Mouse (Mus musculus) CH12.LX (cell line): Measurements from ENCODE around the gene Ugt1a8. TPM values are rescaled to one million over a fixed set of nuclear protein-coding genes. Genes with fewer than 3 reads are reported as not detected.
A peak's percentile ranks its signal among the peaks of the same experiment; 100 is the strongest.

ENCODE experiments used
- DNase-seq: peaks from one replicate; pipeline ENCODE4 v3.0.0-alpha.2; 2013; ENCODE audit errors: extremely low read depth
- H3K27ac ChIP-seq: 2 replicates; pipeline ENCODE4 v1.5.1; 2012; ENCODE audit warnings: low read depth, mild to moderate bottlenecking, control low read depth, moderate library complexity; ENCODE audit not compliant: insufficient read depth
- H3K27me3 ChIP-seq: replicated peaks from 2 replicates; pipeline ENCODE3; 2012; ENCODE audit warnings: inconsistent platforms
- H3K36me3 ChIP-seq, 2 experiments: replicated peaks in 1 of 2; 2 replicates each; pipeline versions ENCODE3 to v1.6.1; 2012; ENCODE audit warnings: inconsistent platforms in 1 of 2, low read length in 1 of 2, mild to moderate bottlenecking in 1 of 2, mixed read lengths in 1 of 2, moderate library complexity in 1 of 2; ENCODE audit not compliant: control insufficient read depth in 1 of 2, insufficient read depth in 1 of 2
- H3K4me1 ChIP-seq, 2 experiments: 2 replicates each; pipeline ENCODE4 v1.6.1; 2012; ENCODE audit warnings: inconsistent platforms in 1 of 2, moderate library complexity in 1 of 2; ENCODE audit not compliant: insufficient read depth in 2 of 2, control insufficient read depth in 1 of 2
- H3K4me2 ChIP-seq: 2 replicates; pipeline ENCODE4 v1.6.1; 2012; ENCODE audit warnings: low read depth, mild to moderate bottlenecking, control low read depth; ENCODE audit not compliant: poor library complexity, insufficient read depth, severe bottlenecking
- H3K4me3 ChIP-seq, 3 experiments: fragments of 150-350 bp in 1 of 3; sonication (generic) in 1 of 3; replicated peaks in 1 of 3; 2 replicates each; pipeline versions ENCODE3 to v1.5.1; 2011 to 2012; ENCODE audit warnings: low read depth in 2 of 3, low read length in 2 of 3, mild to moderate bottlenecking in 2 of 3, moderate library complexity in 2 of 3, control low read depth in 1 of 3, improper control_type of control experiment in 1 of 3, inconsistent platforms in 1 of 3, mixed read lengths in 1 of 3; ENCODE audit not compliant: poor library complexity in 1 of 3
- H3K79me2 ChIP-seq: replicated peaks from 2 replicates; pipeline ENCODE4 v1.6.1; 2012; ENCODE audit warnings: mild to moderate bottlenecking, moderate library complexity; ENCODE audit not compliant: control insufficient read depth, poor library complexity, insufficient read depth, severe bottlenecking; ENCODE audit errors: extremely low read depth
- H3K9ac ChIP-seq: 2 replicates; pipeline ENCODE4 v1.6.1; 2012; ENCODE audit warnings: low read depth, mild to moderate bottlenecking, control low read depth, moderate library complexity; ENCODE audit not compliant: insufficient read depth
- H3K9me3 ChIP-seq: replicated peaks from 2 replicates; pipeline ENCODE3; 2012; ENCODE audit warnings: low read length, inconsistent platforms, mixed read lengths
- BHLHE40 ChIP-seq: IDR thresholded peaks from 2 replicates; pipeline ENCODE4 v1.6.1; 2011; ENCODE audit warnings: mild to moderate bottlenecking, low read depth, low read length, improper control_type of control experiment
- CTCF ChIP-seq, 2 experiments: IDR thresholded peaks in 1 of 2; conservative IDR thresholded peaks in 1 of 2; 2 replicates each; pipeline ENCODE4 v1.5.1; 2011 to 2012; ENCODE audit warnings: low read depth in 2 of 2, low read length in 2 of 2, improper control_type of control experiment in 1 of 2, inconsistent platforms in 1 of 2, mild to moderate bottlenecking in 1 of 2, moderate library complexity in 1 of 2
- E2F4 ChIP-seq: IDR thresholded peaks from 2 replicates; pipeline ENCODE4 v1.6.1; 2011; ENCODE audit warnings: low read depth, low read length, improper control_type of control experiment; ENCODE audit not compliant: insufficient replicate concordance
- ETS1 ChIP-seq: conservative IDR thresholded peaks from 2 replicates; pipeline ENCODE4 v1.6.1; 2012; ENCODE audit warnings: low read depth, mild to moderate bottlenecking, inconsistent platforms, low read length, improper control_type of control experiment, moderate library complexity
- HCFC1 ChIP-seq: IDR thresholded peaks from 2 replicates; pipeline ENCODE4 v1.6.1; 2012; ENCODE audit warnings: low read depth, mild to moderate bottlenecking, inconsistent platforms, low read length, improper control_type of control experiment
- IRF4 ChIP-seq: IDR thresholded peaks from 2 replicates; pipeline ENCODE4 v1.6.1; 2014; ENCODE audit warnings: low read depth, mild to moderate bottlenecking, inconsistent platforms, low read length, improper control_type of control experiment
- JUN ChIP-seq: IDR thresholded peaks from 2 replicates; pipeline ENCODE4 v1.6.1; 2011; ENCODE audit warnings: low read depth, mild to moderate bottlenecking, low read length, improper control_type of control experiment, moderate library complexity; ENCODE audit not compliant: insufficient read depth
- JUND ChIP-seq: conservative IDR thresholded peaks from 2 replicates; pipeline ENCODE4 v1.6.1; 2011; ENCODE audit warnings: low read depth, low read length, improper control_type of control experiment
- KAT2A ChIP-seq: IDR thresholded peaks from 2 replicates; pipeline ENCODE4 v1.6.1; 2012; ENCODE audit warnings: low read length, improper control_type of control experiment, inconsistent platforms; ENCODE audit not compliant: insufficient replicate concordance
- MAFK ChIP-seq: IDR thresholded peaks from 2 replicates; pipeline ENCODE4 v1.6.1; 2011; ENCODE audit warnings: low read length, improper control_type of control experiment; ENCODE audit not compliant: insufficient replicate concordance
- MAX ChIP-seq: IDR thresholded peaks from 2 replicates; pipeline ENCODE4 v1.6.1; 2011; ENCODE audit warnings: low read length, improper control_type of control experiment
- MXI1 ChIP-seq: IDR thresholded peaks from 2 replicates; pipeline ENCODE4 v1.6.1; 2011; ENCODE audit warnings: mild to moderate bottlenecking, low read depth, low read length, improper control_type of control experiment
- MYC ChIP-seq: IDR thresholded peaks from 2 replicates; pipeline ENCODE4 v1.6.1; 2011; ENCODE audit warnings: low read depth, mild to moderate bottlenecking, improper control_type of control experiment, low read length
- NELFE ChIP-seq: IDR thresholded peaks from 2 replicates; pipeline ENCODE4 v1.6.1; 2011; ENCODE audit warnings: low read depth, low read length, improper control_type of control experiment
- NRF1 ChIP-seq: IDR thresholded peaks from 2 replicates; pipeline ENCODE4 v1.6.1; 2014; ENCODE audit warnings: low read depth, mild to moderate bottlenecking, inconsistent platforms, low read length, improper control_type of control experiment, moderate library complexity
- PAX5 ChIP-seq: IDR thresholded peaks from 2 replicates; pipeline ENCODE4 v1.6.1; 2012; ENCODE audit warnings: low read length, inconsistent platforms, mixed read lengths
- RAD21 ChIP-seq: IDR thresholded peaks from 2 replicates; pipeline ENCODE4 v1.6.1; 2011; ENCODE audit warnings: low read depth, mild to moderate bottlenecking, low read length, improper control_type of control experiment, moderate library complexity
- SIN3A ChIP-seq: IDR thresholded peaks from 2 replicates; pipeline ENCODE4 v1.6.1; 2012; ENCODE audit warnings: low read length, improper control_type of control experiment, inconsistent platforms
- SMC3 ChIP-seq: IDR thresholded peaks from 2 replicates; pipeline ENCODE4 v1.6.1; 2011; ENCODE audit warnings: low read depth, low read length, improper control_type of control experiment
- TCF12 ChIP-seq: IDR thresholded peaks from 2 replicates; pipeline ENCODE4 v1.6.1; 2014; ENCODE audit warnings: low read depth, mild to moderate bottlenecking, inconsistent platforms, low read length, improper control_type of control experiment
- USF2 ChIP-seq: conservative IDR thresholded peaks from 2 replicates; pipeline ENCODE4 v1.6.1; 2011; ENCODE audit warnings: low read depth, low read length, improper control_type of control experiment
- ZC3H11A ChIP-seq: IDR thresholded peaks from 2 replicates; pipeline ENCODE4 v1.6.1; 2012; ENCODE audit warnings: low read depth, mild to moderate bottlenecking, inconsistent platforms, low read length, improper control_type of control experiment
- ZKSCAN1 ChIP-seq: IDR thresholded peaks from 2 replicates; pipeline ENCODE4 v1.6.1; 2012; ENCODE audit warnings: low read depth, inconsistent platforms, low read length, improper control_type of control experiment, borderline replicate concordance
- ZMIZ1 ChIP-seq: IDR thresholded peaks from 2 replicates; pipeline ENCODE4 v1.6.1; 2012; ENCODE audit warnings: low read depth, mild to moderate bottlenecking, inconsistent platforms, low read length, improper control_type of control experiment
- ZNF384 ChIP-seq: IDR thresholded peaks from 2 replicates; pipeline ENCODE4 v1.6.1; 2012; ENCODE audit warnings: low read depth, low read length, improper control_type of control experiment, inconsistent platforms
- dilution Hi-C: fragments of 300-500 bp; cut with MboI; formaldehyde crosslinking; loops from 2 replicates; pipeline ENCODE4 v1.14.3; 2020; ENCODE audit warnings: low sequenced_read_pairs; ENCODE audit not compliant: extremely low pct_unique_long_range_greater_than_20kb, extremely low pct_ligation_motif_present
- in situ Hi-C: fragments of 300-500 bp; cut with MboI; formaldehyde crosslinking; loops from 3 replicates; pipeline ENCODE4 v1.14.3; 2019; ENCODE audit warnings: low sequenced_read_pairs, low pct_ligation_motif_present, low pct_unique_long_range_greater_than_20kb, mixed read lengths
- polyA plus RNA-seq: library from polyadenylated mRNA; unstranded; fragments of >175 nt; gene quantifications from 2 replicates; pipeline ENCODE4 v1.2.1, GENCODE M21; 2012; ENCODE audit warnings: low read depth; ENCODE audit not compliant: insufficient read length
- total RNA-seq, 2 experiments: library from RNA; depleted of rRNA; stranded (reverse); fragments of 300-350 nt in 1 of 2; fragments of >200 nt in 1 of 2; gene quantifications; 2 replicates each; pipeline ENCODE4 v1.2.3; 2012 to 2014

Gene Ugt1a8
- total and polyA plus RNA-seq, 3 experiments, result not detected

- dilution Hi-C loops, result no loop called here
- Histone ChIP-seq H3K9me3 (peaks cover 74% of the 10 kb centered on the region), H3K27ac (no peak overlapping the region), H3K4me2 (no peak overlapping the region), H3K36me3 (no peaks in the 10 kb centered on the region), H3K4me3 (no peak overlapping the region), H3K27me3 (no peaks in the 10 kb centered on the region), H3K9ac (no peak overlapping the region), H3K79me2 (no peaks in the 10 kb centered on the region), H3K4me1 (no peaks in the 10 kb centered on the region)
- peak; percentile 7 for DNase-seq
- in situ Hi-C loops, result no loop called here
- TF ChIP-seq JUN (no peak), BHLHE40 (no peak), MYC (no peak), IRF4 (no peak), MXI1 (no peak), NELFE (no peak), MAFK (no peak), SIN3A (no peak), SMC3 (no peak), ZC3H11A (no peak), KAT2A (no peak), ZNF384 (no peak), ZMIZ1 (no peak), JUND (no peak), TCF12 (no peak), NRF1 (no peak), MAX (no peak)
These were observed 130.0 kb downstream of the Ugt1a8 start for GRCm38 (mm10) chr1:88217576-88217975.

- DNase-seq, result peak; percentile 2
- dilution Hi-C loops, result no loop called here
These were observed 130.4 kb downstream of the Ugt1a8 start for GRCm38 (mm10) chr1:88218051-88218450.

More at GRCm38 (mm10) chr1:88218051-88218450, 130.4 kb downstream of the Ugt1a8 start:
- no peaks in the 10 kb centered on the region for H3K27me3 ChIP-seq
- H3K36me3 ChIP-seq, result no peaks in the 10 kb centered on the region
- no peak overlapping the region for H3K4me3 ChIP-seq
- in situ Hi-C loops, result no loop called here
- H3K4me1 ChIP-seq, result no peaks in the 10 kb centered on the region
- no peaks in the 10 kb centered on the region for H3K79me2 ChIP-seq
- H3K27ac ChIP-seq, result no peak overlapping the region
- no peak overlapping the region for H3K4me2 ChIP-seq
- peaks cover 69% of the 10 kb centered on the region for H3K9me3 ChIP-seq
- H3K9ac ChIP-seq, result no peak overlapping the region
- TF ChIP-seq JUND (no peak), MYC (no peak), PAX5 (no peak), IRF4 (no peak), USF2 (no peak), RAD21 (no peak), E2F4 (no peak), ETS1 (no peak), MXI1 (no peak), ZMIZ1 (no peak), ZNF384 (no peak), CTCF (conservative IDR thresholded peaks at IDR 0.05 in 1 of 2, IDR thresholded peaks at IDR 0.05 in 1 of 2; ENCODE audit: low read depth in 2 of 2, low read length in 2 of 2) (no peak), HCFC1 (no peak), ZC3H11A (no peak), ZKSCAN1 (no peak)
